Mouse (Mus musculus): ENCODE results near the gene Eqtn. TPM values are rescaled to one million over a fixed set of nuclear protein-coding genes. Genes with fewer than 3 reads are reported as not detected.

Eqtn gene
- polyA plus RNA-seq (2012; rRNA removed) = 0.08 and 0.12 TPM in 2 replicates

GRCm38 (mm10) chr4:94928743-94929142 is at the start of gene Eqtn:
Eqtn (minus strand) TSS chr4:94928843.

Other genes with a start within 250 kb of the Eqtn start
- gene Tek, start 189.6 kb downstream of the Eqtn start, polyA plus RNA-seq (2012; rRNA removed) = 3.9 and 4.2 TPM in 2 replicates
- 4.8 and 4.9 TPM in 2 replicates for gene Mysm1, start 50.3 kb upstream of the Eqtn start, polyA plus RNA-seq (2012; rRNA removed)
- gene Jun, start 123.4 kb upstream of the Eqtn start, polyA plus RNA-seq (2012; rRNA removed) = 5.5 and 8.3 TPM in 2 replicates